ENCODE assay signal across 9 mouse cellular contexts in genomic region chr4:120613691-120614329, GRCm38 (mm10). TPM values are rescaled to one million over a fixed set of nuclear protein-coding genes. Genes with fewer than 3 reads are reported as not detected.
A peak's percentile ranks its signal among the peaks of the same experiment; 100 is the strongest.
DNase-seq lines count a peak whose midpoint lies in the region; ATAC-seq and TF ChIP-seq lines count a peak whose summit lies in the region.
"Had no signal": no experiment of that assay in that cellular context is flagged by ENCODE, and none has a peak within 500 bp of the region (broad histone marks: within the 10 kb centered on the region; RNA-seq: fewer than 3 reads in every experiment).

No protein-coding gene starts in this region.

- peak; percentile 46 for DNase-seq in liver
- no peak for DNase-seq in liver, postnatal 0 days
- peak; percentile 97 for DNase-seq in cerebellum, adult 9-11 months
- DNase-seq in heart, embryonic 10.5 days (ENCODE audit: low spot score) = peak; percentile 89
- DNase-seq in left cerebral cortex, adult 18-20 months (ENCODE audit: low spot score in 2 of 2) = peak; percentile 61 to 77
- DNase-seq in thymus, postnatal 10 days (ENCODE audit: low spot score in 2 of 2) = peak; percentile 63 to 69
- DNase-seq in B cell, adult 2 months = no peak

- WGBS in liver, postnatal 0 days (ENCODE audit: insufficient replicate concordance) = 56% methylated on average over 8 of the region's 8 CpGs
- 28% methylated on average over 8 of the region's 8 CpGs for WGBS in heart, embryonic 10.5 days
- 47% methylated on average over 8 of the region's 8 CpGs for WGBS in midbrain, embryonic 15.5 days

- no peak overlapping the region for H3K4me2 ChIP-seq in liver, postnatal 0 days (ENCODE audit: low read depth, low read length)
- 0 out of 2 replicates have a peak overlapping the region, but pooled peaks have one; percentile 10 for H3K4me2 ChIP-seq in midbrain, embryonic 15.5 days

- no peak for TF ChIP-seq EP300 in liver, postnatal 0 days (IDR thresholded peaks at IDR 0.05; ENCODE audit: low read depth)

- H3K27ac ChIP-seq in liver, postnatal 0 days (ENCODE audit: low read depth) = no peak overlapping the region
- peak overlapping the region; percentile 94 for H3K27ac ChIP-seq in heart, embryonic 10.5 days
- peak overlapping the region; percentile 68 for H3K27ac ChIP-seq in midbrain, embryonic 15.5 days

- no peak overlapping the region for H3K4me3 ChIP-seq in liver, postnatal 0 days (ENCODE audit: low read depth, low read length)
- peak overlapping the region; percentile 48 for H3K4me3 ChIP-seq in heart, embryonic 10.5 days
- no peak overlapping the region for H3K4me3 ChIP-seq in midbrain, embryonic 15.5 days

- no peaks in the 10 kb centered on the region for H3K36me3 ChIP-seq in liver, postnatal 0 days (replicated peaks; ENCODE audit: insufficient read depth, low read length)
- H3K36me3 ChIP-seq in heart, embryonic 10.5 days = no peaks in the 10 kb centered on the region
- H3K36me3 ChIP-seq in midbrain, embryonic 15.5 days (replicated peaks) = no peaks in the 10 kb centered on the region

- peaks cover 2% of the 10 kb centered on the region; the same call in 1 of the 2 replicates for H3K4me1 ChIP-seq in liver, postnatal 0 days (ENCODE audit: insufficient read depth)
- peaks cover 69% of the 10 kb centered on the region for H3K4me1 ChIP-seq in heart, embryonic 10.5 days
- peaks cover 20% of the 10 kb centered on the region for H3K4me1 ChIP-seq in midbrain, embryonic 15.5 days

- H3K9me3 ChIP-seq in liver, postnatal 0 days (ENCODE audit: low read length) = no peaks in the 10 kb centered on the region
- H3K9me3 ChIP-seq in heart, embryonic 10.5 days = no peaks in the 10 kb centered on the region
- no peaks in the 10 kb centered on the region for H3K9me3 ChIP-seq in midbrain, embryonic 15.5 days

- no peak for ATAC-seq in liver, postnatal 0 days
- peak; percentile 68 for ATAC-seq in midbrain, embryonic 15.5 days (replicated peaks)

- no peaks in the 10 kb centered on the region for H3K27me3 ChIP-seq in liver, postnatal 0 days (ENCODE audit: insufficient read depth, low read length)
- H3K27me3 ChIP-seq in heart, embryonic 10.5 days (ENCODE audit: insufficient read depth, poor library complexity, severe bottlenecking) = no peaks in the 10 kb centered on the region
- no peaks in the 10 kb centered on the region for H3K27me3 ChIP-seq in midbrain, embryonic 15.5 days (replicated peaks)

- no peak overlapping the region for H3K9ac ChIP-seq in liver, postnatal 0 days (replicated peaks)
- no peak overlapping the region for H3K9ac ChIP-seq in midbrain, embryonic 15.5 days

- no peak for TF ChIP-seq CTCF in liver, postnatal 0 days (IDR thresholded peaks at IDR 0.05; ENCODE audit: low read depth)

RNA-seq across cellular contexts. Expression of gene Gm8439, which starts 25.3 kb away (rescaled TPM):
- 0.30 and 0.40 TPM in 2 replicates for polyA plus RNA-seq in liver, postnatal 0 days (2015; fragmentation: Nextera tagmentation; extraction: Ambion mirVana)
- polyA plus RNA-seq in heart, embryonic 10.5 days (2016; fragmentation: Nextera tagmentation; extraction: Ambion mirVana) = 0.36 and 0.41 TPM in 2 replicates
- not detected for total RNA-seq in left cerebral cortex, adult 18-20 months (2021)
- not detected in 2 replicates for polyA plus RNA-seq in midbrain, embryonic 15.5 days (2015; fragmentation: Nextera tagmentation; extraction: Ambion mirVana)
- total RNA-seq: layer of hippocampus, postnatal 25 days had no signal

RNA-seq across cellular contexts. Expression of gene Ctps, which starts 43.7 kb away (rescaled TPM):
- polyA plus RNA-seq in liver, postnatal 0 days (2015; fragmentation: Nextera tagmentation; extraction: Ambion mirVana) = 13.8 and 14.5 TPM in 2 replicates
- polyA plus RNA-seq in heart, embryonic 10.5 days (2016; fragmentation: Nextera tagmentation; extraction: Ambion mirVana) = 114 and 117 TPM in 2 replicates
- total RNA-seq in left cerebral cortex, adult 18-20 months (2021) = 10 to 100 TPM; 39.8 to 43.2 TPM
- 70.9 and 78.4 TPM in 2 replicates for polyA plus RNA-seq in midbrain, embryonic 15.5 days (2015; fragmentation: Nextera tagmentation; extraction: Ambion mirVana)

RNA-seq across cellular contexts. Expression of gene Cited4, which starts 52.6 kb away (rescaled TPM):
- polyA plus RNA-seq in liver, postnatal 0 days (2015; fragmentation: Nextera tagmentation; extraction: Ambion mirVana) = 21.2 and 22.9 TPM in 2 replicates
- 47.3 and 47.5 TPM in 2 replicates for polyA plus RNA-seq in heart, embryonic 10.5 days (2016; fragmentation: Nextera tagmentation; extraction: Ambion mirVana)
- total RNA-seq in left cerebral cortex, adult 18-20 months (2021) = 10 to 100 TPM; 13.1 to 16.5 TPM
- 0.53 and 0.82 TPM in 2 replicates for polyA plus RNA-seq in midbrain, embryonic 15.5 days (2015; fragmentation: Nextera tagmentation; extraction: Ambion mirVana)

Comparison
In these comparisons a context has a peak if more than half of its experiments do, and no peak if none do; other contexts are left out.
1. DNase-seq: peak in liver (single experiment), cerebellum, adult 9-11 months (single experiment), heart, embryonic 10.5 days (single experiment), left cerebral cortex, adult 18-20 months (2 of 2) and thymus, postnatal 10 days (2 of 2); none in liver, postnatal 0 days (single experiment) and B cell, adult 2 months (0 of 2).
2. RNA of gene Cited4, which starts 52.6 kb away (polyA plus RNA-seq): 47.3 to 47.5 TPM in heart, embryonic 10.5 days and 21.2 to 22.9 TPM in liver, postnatal 0 days; 0.53 to 0.82 TPM in midbrain, embryonic 15.5 days; every median in the first group is over 10 times any median in the second.